Mouse (Mus musculus): ENCODE results near the gene Bcorl1. TPM values are rescaled to one million over a fixed set of nuclear protein-coding genes. Genes with fewer than 3 reads are reported as not detected.

Gene Bcorl1
- total and polyA plus RNA-seq, 3 experiments, result 3.0 to 12.2 (median 6.0) TPM

- TF ChIP-seq CTCF (IDR thresholded peaks at IDR 0.05; ENCODE audit: low read depth, low read length) (no peak), POLR2AphosphoS5 (IDR thresholded peaks at IDR 0.05; ENCODE audit: insufficient replicate concordance, low read depth, low read length) (no peak), GATA2 (IDR thresholded peaks at IDR 0.05; ENCODE audit: borderline replicate concordance, low read depth, low read length) (no peak), TAL1 (conservative IDR thresholded peaks at IDR 0.05; ENCODE audit: low read depth, low read length) (no peak), GATA1 (IDR thresholded peaks at IDR 0.05; ENCODE audit: borderline replicate concordance, low read length) (no peak)
- no peak overlapping the region for H3K4me3 ChIP-seq (ENCODE audit: low read depth, low read length)
These were observed 100.4 kb downstream of the Bcorl1 start for GRCm38 (mm10) chrX:48441548-48441947.

GRCm38 (mm10) chrX:48441954-48442353, 100.8 kb downstream of the Bcorl1 start:
- Histone ChIP-seq H3K4me3 (ENCODE audit: low read depth, low read length) (no peak overlapping the region), H3K4me1 (ENCODE audit: insufficient read depth, low read depth, low read length) (peaks cover 62% of the 10 kb centered on the region), H3K9me3 (replicated peaks) (no peaks in the 10 kb centered on the region), H3K36me3 (replicated peaks) (peaks cover 23% of the 10 kb centered on the region), H3K27me3 (ENCODE audit: insufficient read depth, low read length) (no peaks in the 10 kb centered on the region)
- ATAC-seq (ENCODE audit: extremely low read depth, insufficient number of reproducible peaks, low FRiP score, poor library complexity, severe bottlenecking), result no peak
- TF ChIP-seq GATA1 (IDR thresholded peaks at IDR 0.05; ENCODE audit: borderline replicate concordance, low read length), result no peak
- no peak for TF ChIP-seq TAL1 (conservative IDR thresholded peaks at IDR 0.05; ENCODE audit: low read depth, low read length)
- TF ChIP-seq GATA2 (IDR thresholded peaks at IDR 0.05; ENCODE audit: borderline replicate concordance, low read depth, low read length), result no peak
- no peak for TF ChIP-seq POLR2AphosphoS5 (IDR thresholded peaks at IDR 0.05; ENCODE audit: insufficient replicate concordance, low read depth, low read length)
- no peak for TF ChIP-seq CTCF (IDR thresholded peaks at IDR 0.05; ENCODE audit: low read depth, low read length)
- no peak for DNase-seq (ENCODE audit: low spot score)

More at GRCm38 (mm10) chrX:48441548-48441947, 100.4 kb downstream of the Bcorl1 start:
- no peaks in the 10 kb centered on the region for H3K27me3 ChIP-seq (ENCODE audit: insufficient read depth, low read length)
- H3K4me1 ChIP-seq (ENCODE audit: insufficient read depth, low read depth, low read length), result peaks cover 65% of the 10 kb centered on the region
- H3K9me3 ChIP-seq (replicated peaks), result no peaks in the 10 kb centered on the region
- ATAC-seq (ENCODE audit: extremely low read depth, insufficient number of reproducible peaks, low FRiP score, poor library complexity, severe bottlenecking) (no peak), DNase-seq (ENCODE audit: low spot score) (no peak)
- H3K36me3 ChIP-seq (replicated peaks), result peaks cover 24% of the 10 kb centered on the region

GRCm38 (mm10) chrX:48444677-48445076, 103.5 kb downstream of the Bcorl1 start:
- no peaks in the 10 kb centered on the region for H3K9me3 ChIP-seq (replicated peaks)
- ATAC-seq (ENCODE audit: extremely low read depth, insufficient number of reproducible peaks, low FRiP score, poor library complexity, severe bottlenecking), result peak; percentile 22; the same call in 1 of the 2 replicates
- no peak for TF ChIP-seq TAL1 (conservative IDR thresholded peaks at IDR 0.05; ENCODE audit: low read depth, low read length)
- TF ChIP-seq GATA2 (IDR thresholded peaks at IDR 0.05; ENCODE audit: borderline replicate concordance, low read depth, low read length), result no peak
- TF ChIP-seq POLR2AphosphoS5 (IDR thresholded peaks at IDR 0.05; ENCODE audit: insufficient replicate concordance, low read depth, low read length), result no peak
- no peak for TF ChIP-seq CTCF (IDR thresholded peaks at IDR 0.05; ENCODE audit: low read depth, low read length)
- TF ChIP-seq GATA1 (IDR thresholded peaks at IDR 0.05; ENCODE audit: borderline replicate concordance, low read length), result no peak
- H3K4me3 ChIP-seq (ENCODE audit: low read depth, low read length), result no peak overlapping the region
- no peak for DNase-seq (ENCODE audit: low spot score)
- H3K36me3 ChIP-seq (replicated peaks), result peaks cover 34% of the 10 kb centered on the region
- peaks cover 59% of the 10 kb centered on the region for H3K4me1 ChIP-seq (ENCODE audit: insufficient read depth, low read depth, low read length)
- H3K27me3 ChIP-seq (ENCODE audit: insufficient read depth, low read length), result no peaks in the 10 kb centered on the region

- Histone ChIP-seq H3K4me1 (ENCODE audit: insufficient read depth, low read depth, low read length) (peaks cover 59% of the 10 kb centered on the region), H3K36me3 (replicated peaks) (peaks cover 44% of the 10 kb centered on the region), H3K27me3 (ENCODE audit: insufficient read depth, low read length) (no peaks in the 10 kb centered on the region), H3K4me3 (ENCODE audit: low read depth, low read length) (no peak overlapping the region), H3K9me3 (replicated peaks) (no peaks in the 10 kb centered on the region)
- DNase-seq (ENCODE audit: low spot score) (no peak), ATAC-seq (ENCODE audit: extremely low read depth, insufficient number of reproducible peaks, low FRiP score, poor library complexity, severe bottlenecking) (no peak)
- TF ChIP-seq TAL1 (conservative IDR thresholded peaks at IDR 0.05; ENCODE audit: low read depth, low read length), result no peak
These were observed 108.5 kb downstream of the Bcorl1 start for GRCm38 (mm10) chrX:48449646-48450045.

- DNase-seq (ENCODE audit: low spot score), result peak; percentile 50
- Histone ChIP-seq H3K4me1 (ENCODE audit: insufficient read depth, low read depth, low read length) (peaks cover 63% of the 10 kb centered on the region), H3K27me3 (ENCODE audit: insufficient read depth, low read length) (no peaks in the 10 kb centered on the region), H3K4me3 (ENCODE audit: low read depth, low read length) (peak overlapping the region; percentile 75), H3K36me3 (replicated peaks) (peaks cover 35% of the 10 kb centered on the region), H3K9me3 (replicated peaks) (no peaks in the 10 kb centered on the region)
- TF ChIP-seq GATA1 (IDR thresholded peaks at IDR 0.05; ENCODE audit: borderline replicate concordance, low read length) (no peak), POLR2AphosphoS5 (IDR thresholded peaks at IDR 0.05; ENCODE audit: insufficient replicate concordance, low read depth, low read length) (no peak), CTCF (IDR thresholded peaks at IDR 0.05; ENCODE audit: low read depth, low read length) (no peak), TAL1 (conservative IDR thresholded peaks at IDR 0.05; ENCODE audit: low read depth, low read length) (no peak), GATA2 (IDR thresholded peaks at IDR 0.05; ENCODE audit: borderline replicate concordance, low read depth, low read length) (no peak)
- peak; percentile 56; the same call in 1 of the 2 replicates for ATAC-seq (ENCODE audit: extremely low read depth, insufficient number of reproducible peaks, low FRiP score, poor library complexity, severe bottlenecking)
These were observed 111.2 kb downstream of the Bcorl1 start for GRCm38 (mm10) chrX:48452231-48452890.

- no peaks in the 10 kb centered on the region for H3K9me3 ChIP-seq (replicated peaks)
- no peak for DNase-seq (ENCODE audit: low spot score)
- H3K4me3 ChIP-seq (ENCODE audit: low read depth, low read length), result peak overlapping the region; percentile 75
- peaks cover 56% of the 10 kb centered on the region for H3K4me1 ChIP-seq (ENCODE audit: insufficient read depth, low read depth, low read length)
- H3K27me3 ChIP-seq (ENCODE audit: insufficient read depth, low read length), result no peaks in the 10 kb centered on the region
- H3K36me3 ChIP-seq (replicated peaks), result peaks cover 28% of the 10 kb centered on the region
- ATAC-seq (ENCODE audit: extremely low read depth, insufficient number of reproducible peaks, low FRiP score, poor library complexity, severe bottlenecking), result no peak
- TF ChIP-seq POLR2AphosphoS5 (IDR thresholded peaks at IDR 0.05; ENCODE audit: insufficient replicate concordance, low read depth, low read length), result no peak
- no peak for TF ChIP-seq CTCF (IDR thresholded peaks at IDR 0.05; ENCODE audit: low read depth, low read length)
- no peak for TF ChIP-seq GATA1 (IDR thresholded peaks at IDR 0.05; ENCODE audit: borderline replicate concordance, low read length)
- no peak for TF ChIP-seq TAL1 (conservative IDR thresholded peaks at IDR 0.05; ENCODE audit: low read depth, low read length)
- TF ChIP-seq GATA2 (IDR thresholded peaks at IDR 0.05; ENCODE audit: borderline replicate concordance, low read depth, low read length), result no peak
These were observed 111.9 kb downstream of the Bcorl1 start for GRCm38 (mm10) chrX:48452931-48453673.

All from G1E (cell line).